Mouse (Mus musculus) bone marrow macrophage, adult 2 months (primary cell): ENCODE results near the gene Cars. TPM values are rescaled to one million over a fixed set of nuclear protein-coding genes. Genes with fewer than 3 reads are reported as not detected.

ENCODE experiments used
- H3K27ac ChIP-seq: 2 replicates; pipeline ENCODE4 v1.5.1; 2012; ENCODE audit warnings: low read depth, low read length; ENCODE audit not compliant: insufficient read depth
- H3K4me1 ChIP-seq: 2 replicates; pipeline ENCODE4 v1.6.1; 2012; ENCODE audit warnings: low read length; ENCODE audit not compliant: control insufficient read depth, insufficient read depth
- H3K4me3 ChIP-seq: 2 replicates; pipeline ENCODE4 v1.5.1; 2012; ENCODE audit warnings: mild to moderate bottlenecking, low read length, moderate library complexity; ENCODE audit not compliant: insufficient read depth
- CTCF ChIP-seq: IDR thresholded peaks from 2 replicates; pipeline ENCODE4 v1.5.1; 2012; ENCODE audit warnings: low read depth, mild to moderate bottlenecking, low read length, moderate library complexity
- POLR2A ChIP-seq: IDR thresholded peaks from 2 replicates; pipeline ENCODE4 v1.6.1; 2012; ENCODE audit warnings: mild to moderate bottlenecking, low read depth, low read length, borderline replicate concordance
- polyA plus RNA-seq: library from polyadenylated mRNA; stranded (reverse); fragments of >200 nt; gene quantifications from 2 replicates; pipeline ENCODE4 v1.2.4, GENCODE M21; 2012; ENCODE audit not compliant: missing spikeins, insufficient read depth, insufficient read length

Cars gene
- polyA plus RNA-seq, 1 experiment = 42.5 TPM

GRCm38 (mm10) chr7:143519333-143519732 lies 80.6 kb downstream of the Cars start:
- TF ChIP-seq POLR2A (no peak), CTCF (no peak)
- no peak overlapping the region for H3K27ac ChIP-seq
- peaks cover 9% of the 10 kb centered on the region for H3K4me1 ChIP-seq
- H3K4me3 ChIP-seq = no peak overlapping the region

- Histone ChIP-seq H3K4me1 (no peaks in the 10 kb centered on the region), H3K27ac (no peak overlapping the region), H3K4me3 (no peak overlapping the region)
- TF ChIP-seq POLR2A = no peak
- no peak for TF ChIP-seq CTCF
Observed at GRCm38 (mm10) chr7:143514416-143514768, 85.5 kb downstream of the Cars start.

DNA sequence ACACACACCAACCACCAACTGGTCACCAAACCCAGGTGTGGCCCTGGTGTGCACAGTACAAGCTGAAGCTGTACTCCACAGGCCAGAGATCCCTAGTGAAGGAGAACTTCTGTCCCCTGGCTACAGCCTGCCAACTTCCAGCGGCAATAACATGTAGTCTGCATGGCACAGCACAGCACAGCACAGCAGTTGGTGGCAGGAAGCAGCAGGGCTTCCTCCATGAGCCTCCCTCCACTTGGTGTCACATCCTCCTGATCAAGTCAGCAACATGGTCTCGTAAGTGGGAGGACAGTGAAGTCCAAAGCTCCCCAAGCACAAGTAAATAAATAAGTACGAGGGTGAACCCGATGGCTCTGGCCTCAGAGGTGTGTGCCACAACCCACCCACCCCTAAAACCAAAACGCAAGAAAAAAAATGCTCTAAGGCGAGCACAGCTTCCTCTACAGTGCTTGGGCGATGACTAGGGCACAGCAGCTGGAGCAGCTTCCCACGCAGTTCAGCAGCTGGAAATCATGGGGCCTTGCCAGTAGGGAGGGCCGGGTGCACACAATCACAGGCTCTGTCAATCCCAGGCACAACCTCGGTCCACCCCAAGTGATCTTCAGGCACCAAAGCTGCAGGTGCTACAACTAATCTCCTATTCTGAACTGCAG lies 86.0 kb downstream of the Cars start:
- Histone ChIP-seq H3K27ac (no peak overlapping the region), H3K4me1 (no peaks in the 10 kb centered on the region), H3K4me3 (no peak overlapping the region)
- TF ChIP-seq CTCF = no peak
- TF ChIP-seq POLR2A = no peak

DNA sequence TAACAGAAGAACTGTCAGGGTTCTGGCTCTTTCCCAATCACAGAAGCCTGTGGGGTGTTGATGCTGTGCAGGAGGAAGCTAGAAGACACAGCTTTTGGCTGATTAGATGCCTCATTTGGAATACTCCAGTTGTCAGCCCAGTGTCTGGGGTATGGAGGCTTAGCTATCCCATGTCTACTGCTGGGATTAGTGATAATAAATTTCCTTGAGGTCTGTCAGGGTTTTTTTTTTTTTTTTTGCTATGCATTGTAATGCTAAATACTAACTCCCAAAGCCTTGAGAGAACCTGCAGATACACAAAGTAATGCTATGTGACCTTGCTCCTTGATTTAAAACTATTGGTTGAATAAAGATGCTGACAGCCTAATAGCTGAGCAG lies 88.6 kb downstream of the Cars start:
- H3K27ac ChIP-seq = no peak overlapping the region

GRCm38 (mm10) chr7:143510593-143511334 lies 89.1 kb downstream of the Cars start:
- TF ChIP-seq CTCF (no peak), POLR2A (no peak)
- Histone ChIP-seq H3K4me1 (no peaks in the 10 kb centered on the region), H3K4me3 (no peak overlapping the region), H3K27ac (no peak overlapping the region)

More for the DNA sequence above, 88.6 kb downstream of the Cars start:
- no peak for TF ChIP-seq CTCF
- no peak for TF ChIP-seq POLR2A
- Histone ChIP-seq H3K4me1 (no peaks in the 10 kb centered on the region), H3K4me3 (no peak overlapping the region)

GRCm38 (mm10) chr7:143509566-143509965 lies 90.3 kb downstream of the Cars start:
- no peak for TF ChIP-seq CTCF
- H3K27ac ChIP-seq = no peak overlapping the region
- no peaks in the 10 kb centered on the region for H3K4me1 ChIP-seq
- H3K4me3 ChIP-seq = no peak overlapping the region

Other genes with a start within 250 kb of the Cars start
- gene Cdkn1c, start 139.0 kb downstream of the Cars start, polyA plus RNA-seq = 8.5 and 11.8 TPM in 2 replicates
- 1.6 and 2.4 TPM in 2 replicates for gene Slc22a18, start 126.4 kb downstream of the Cars start, polyA plus RNA-seq
- gene Phlda2, start 96.9 kb downstream of the Cars start, polyA plus RNA-seq = not detected in 2 replicates
- 68.6 and 74.0 TPM in 2 replicates for gene Nap1l4, start 51.0 kb downstream of the Cars start, polyA plus RNA-seq
- gene Tnfrsf26, start 28.6 kb upstream of the Cars start, polyA plus RNA-seq = 5.5 and 7.6 TPM in 2 replicates
- gene Tnfrsf22, start 49.6 kb upstream of the Cars start, polyA plus RNA-seq = 2.5 and 2.9 TPM in 2 replicates
- 9.8 TPM in 2 replicates for gene Tnfrsf23, start 85.8 kb upstream of the Cars start, polyA plus RNA-seq
- gene Osbpl5, start 156.9 kb upstream of the Cars start, polyA plus RNA-seq = 1.2 TPM in 1 of 2 replicates, not detected in the other
- gene Mrgprg, start 166.9 kb upstream of the Cars start, polyA plus RNA-seq = not detected in 2 replicates
- gene Mrgpre, start 184.4 kb upstream of the Cars start, polyA plus RNA-seq = 0.35 and 0.39 TPM in 2 replicates
- gene Nadsyn1, start 222.8 kb upstream of the Cars start, polyA plus RNA-seq = 8.5 and 10.2 TPM in 2 replicates
- 20.5 and 21.8 TPM in 2 replicates for gene Dhcr7, start 223.1 kb upstream of the Cars start, polyA plus RNA-seq